Mouse (Mus musculus) thymus, postnatal 0 days (tissue): Measurements from ENCODE around the gene Timm10b. TPM values are rescaled to one million over a fixed set of nuclear protein-coding genes. Genes with fewer than 3 reads are reported as not detected.
A peak's percentile ranks its signal among the peaks of the same experiment; 100 is the strongest.

Experiments used
- DNase-seq: peaks from one replicate; pipeline ENCODE4 v3.0.0-alpha.2; 2015; ENCODE audit warnings: low spot score
- polyA plus RNA-seq: library from polyadenylated mRNA; unstranded; fragments of >200 nt; fragmentation: Nextera tagmentation; extraction: Ambion mirVana; gene quantifications from 2 replicates; pipeline ENCODE4 v1.2.1, GENCODE M21; 2015

Timm10b gene
- 273 and 277 TPM in 2 replicates for polyA plus RNA-seq

- DNase-seq = no peak
Observed at GRCm38 (mm10) chr7:105639756-105640155, at the start of gene Timm10b. Gene Timm10b (plus strand): TSS chr7:105640056.

- no peak for DNase-seq
Observed at GRCm38 (mm10) chr7:105590097-105590496, 49.8 kb upstream of the Timm10b start.

GRCm38 (mm10) chr7:105602860-105603623 lies 36.8 kb upstream of the Timm10b start:
- DNase-seq = peak; percentile 34

DNA sequence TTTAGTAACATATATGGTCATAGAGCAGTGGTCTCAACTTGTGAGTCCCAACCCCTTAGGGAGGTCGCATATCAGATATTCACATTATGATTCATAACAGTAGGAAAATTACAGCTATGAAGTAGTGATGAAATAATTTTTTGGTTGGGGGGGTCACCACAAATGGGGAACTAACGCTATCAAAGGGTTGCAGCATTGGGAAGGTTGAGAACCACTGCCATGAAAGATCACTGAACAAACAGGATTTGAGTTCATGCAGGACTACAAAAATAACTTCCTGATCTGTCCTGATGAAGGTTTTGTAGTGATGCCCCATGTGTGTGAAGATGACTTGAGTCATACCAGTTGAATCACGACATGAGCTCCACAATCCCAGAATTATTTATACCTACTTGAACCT lies 31.4 kb upstream of the Timm10b start:
- no peak for DNase-seq

GRCm38 (mm10) chr7:105611767-105612166 lies 28.1 kb upstream of the Timm10b start:
- DNase-seq = no peak

DNA sequence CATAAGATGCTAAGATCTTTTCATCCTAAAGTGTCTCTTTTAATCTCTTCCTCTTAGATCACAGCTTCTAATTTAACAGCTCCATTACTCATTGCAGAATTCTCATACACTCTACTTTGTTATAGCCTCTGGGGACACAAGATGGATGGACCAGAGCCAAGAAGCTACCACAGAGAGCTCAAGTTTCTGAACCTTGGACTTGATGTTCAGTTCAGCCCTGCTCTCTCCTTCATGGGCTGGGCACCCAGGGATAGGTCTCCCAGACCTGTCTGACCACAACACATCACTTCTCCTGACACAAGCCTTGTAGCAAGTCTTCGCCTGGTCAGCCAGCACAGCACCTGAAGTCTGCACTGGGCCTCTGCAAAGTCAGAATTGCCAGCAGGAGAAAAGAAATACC lies 25.5 kb upstream of the Timm10b start:
- DNase-seq = no peak

- DNase-seq = no peak
Observed at GRCm38 (mm10) chr7:105615720-105616119, 24.1 kb upstream of the Timm10b start.

- DNase-seq = no peak
Observed at GRCm38 (mm10) chr7:105616561-105616960, 23.3 kb upstream of the Timm10b start.

- DNase-seq = no peak
Observed at GRCm38 (mm10) chr7:105617810-105618209, 22.0 kb upstream of the Timm10b start.

DNA sequence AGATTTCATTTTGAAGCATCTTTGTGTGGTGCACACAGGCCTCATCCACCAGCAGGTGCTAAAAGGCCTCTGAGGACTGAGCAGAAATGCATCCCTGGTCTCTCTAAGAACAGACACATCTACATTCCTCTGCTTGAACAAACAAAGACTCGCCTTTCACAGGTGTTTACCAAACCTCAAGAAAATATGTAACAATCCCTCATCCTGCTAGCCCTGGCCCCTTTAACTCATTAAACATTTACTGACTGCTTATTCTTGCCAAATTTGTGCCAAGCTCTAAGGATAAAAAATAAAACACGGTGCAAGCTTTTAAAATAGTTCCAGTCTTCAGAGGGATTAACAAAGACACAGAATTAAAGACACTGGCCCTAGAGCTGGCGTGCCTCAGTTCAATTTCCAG lies 20.2 kb upstream of the Timm10b start:
- DNase-seq = no peak

DNA sequence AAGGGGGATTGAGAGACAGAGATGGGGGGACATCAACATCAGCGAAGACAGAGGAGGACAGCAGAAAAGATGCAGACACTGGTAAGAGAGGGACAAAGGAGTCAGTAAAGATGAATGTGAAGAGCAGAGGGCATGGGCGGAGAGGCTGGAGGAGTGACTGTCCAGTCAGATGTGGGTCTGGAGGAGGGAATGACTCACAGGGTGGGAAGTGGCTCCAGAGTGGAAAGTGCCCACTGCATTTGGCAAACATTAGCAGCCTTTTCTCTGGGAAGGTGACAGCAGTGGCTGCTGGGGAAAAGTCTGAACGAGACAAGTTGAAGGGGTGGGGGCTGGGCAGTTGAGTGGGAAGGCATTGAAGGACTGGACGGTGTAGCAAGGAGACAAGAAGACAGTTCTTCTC lies 18.8 kb upstream of the Timm10b start:
- DNase-seq = no peak

DNA sequence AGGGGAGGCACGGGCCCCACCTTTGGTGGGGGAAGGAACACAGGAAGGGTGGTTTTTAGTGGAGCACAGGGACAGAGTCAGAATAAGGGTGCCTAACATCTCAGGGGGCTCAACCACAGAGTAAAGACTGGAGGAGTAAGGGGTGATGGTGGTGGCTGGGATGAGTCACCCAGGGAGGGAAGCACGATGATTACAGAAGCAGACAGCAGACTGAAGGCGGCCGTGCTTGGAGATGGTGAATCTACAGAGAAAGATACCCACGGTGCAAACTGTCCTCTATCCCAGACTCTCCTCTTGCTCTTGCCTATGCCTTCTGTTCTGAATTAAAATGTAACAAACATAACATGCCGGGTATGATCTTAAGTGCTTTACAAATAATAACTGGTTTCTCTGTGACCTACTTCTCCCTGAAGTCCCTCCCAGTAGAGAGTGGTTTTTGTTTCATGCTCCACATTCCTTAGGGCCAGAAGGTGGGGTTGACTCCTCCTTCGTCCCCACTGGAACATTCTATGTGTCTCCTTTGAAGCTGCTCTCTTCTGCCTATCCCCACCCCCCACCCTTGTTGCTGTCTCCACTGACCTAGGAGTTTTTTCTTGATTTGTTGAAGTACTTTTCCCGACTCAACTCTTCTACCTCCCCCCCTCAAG lies 18.1 kb upstream of the Timm10b start:
- no peak for DNase-seq

DNA sequence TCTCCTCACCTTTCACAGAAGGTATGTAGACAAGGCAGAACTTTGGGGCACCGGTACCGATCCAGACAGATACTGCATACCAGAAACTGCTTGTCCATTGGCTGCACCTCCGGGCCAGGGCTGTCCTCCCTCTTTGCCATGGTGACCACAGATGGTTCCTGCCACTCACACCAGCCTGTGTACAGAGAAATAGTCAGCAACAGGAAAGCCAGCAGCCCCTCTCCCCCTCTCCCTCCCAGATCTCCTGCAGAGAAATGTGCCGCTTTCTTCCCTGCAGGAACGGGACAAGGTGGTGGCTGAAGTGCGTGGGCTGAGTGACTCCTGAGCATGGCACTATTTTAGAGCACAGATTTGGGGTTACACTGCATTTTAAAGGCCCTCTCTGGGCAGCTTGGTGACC lies 14.5 kb upstream of the Timm10b start:
- no peak for DNase-seq

- no peak for DNase-seq
Observed at GRCm38 (mm10) chr7:105628633-105629032, 11.2 kb upstream of the Timm10b start.

GRCm38 (mm10) chr7:105632551-105632972 lies 7.3 kb upstream of the Timm10b start:
- DNase-seq = no peak

DNA sequence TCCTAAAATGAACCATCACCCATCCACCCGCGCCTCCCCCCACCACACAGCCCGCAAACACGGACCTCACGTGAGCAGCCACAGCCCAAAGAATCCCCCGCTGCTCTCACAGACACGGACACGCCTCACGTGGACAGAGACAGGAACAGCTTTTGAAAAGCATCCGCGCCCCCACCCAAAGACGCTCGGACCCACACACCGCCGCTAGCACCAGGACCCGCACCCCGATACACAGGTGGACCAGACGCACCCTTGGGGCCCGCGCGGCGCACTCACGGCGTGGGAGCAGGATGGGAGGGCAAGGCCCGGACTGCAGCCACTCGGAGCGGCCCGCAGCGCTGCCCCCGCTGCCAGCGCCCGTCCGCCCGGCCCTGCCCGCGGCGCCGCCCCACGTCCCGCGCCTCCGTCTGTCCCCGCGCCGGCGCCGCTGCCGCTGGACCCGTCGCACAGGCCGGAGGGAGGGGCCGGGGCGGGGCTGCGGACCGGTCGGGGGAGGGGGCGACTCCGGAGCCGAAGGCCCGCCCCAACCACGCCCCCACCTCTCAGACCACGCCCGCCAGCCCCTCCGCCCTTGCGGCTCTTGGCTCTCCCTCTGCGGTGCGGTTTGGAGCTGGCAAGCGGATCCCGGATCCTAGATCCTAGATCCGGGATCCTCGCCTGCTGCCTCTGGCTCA lies 6.6 kb upstream of the Timm10b start, which contains the start of gene Trim3:
Trim3 (minus strand) TSS at position 445 of the 674 bp plus-strand sequence.
- DNase-seq = peak; percentile 69

- DNase-seq = no peak
Observed at GRCm38 (mm10) chr7:105633801-105634135, 6.1 kb upstream of the Timm10b start.

GRCm38 (mm10) chr7:105634272-105634920 lies 5.5 kb upstream of the Timm10b start:
- no peak for DNase-seq

- DNase-seq = no peak
Observed at GRCm38 (mm10) chr7:105635726-105636125, 4.1 kb upstream of the Timm10b start.

GRCm38 (mm10) chr7:105638776-105639175 lies 1.1 kb upstream of the Timm10b start:
- DNase-seq = no peak

DNA sequence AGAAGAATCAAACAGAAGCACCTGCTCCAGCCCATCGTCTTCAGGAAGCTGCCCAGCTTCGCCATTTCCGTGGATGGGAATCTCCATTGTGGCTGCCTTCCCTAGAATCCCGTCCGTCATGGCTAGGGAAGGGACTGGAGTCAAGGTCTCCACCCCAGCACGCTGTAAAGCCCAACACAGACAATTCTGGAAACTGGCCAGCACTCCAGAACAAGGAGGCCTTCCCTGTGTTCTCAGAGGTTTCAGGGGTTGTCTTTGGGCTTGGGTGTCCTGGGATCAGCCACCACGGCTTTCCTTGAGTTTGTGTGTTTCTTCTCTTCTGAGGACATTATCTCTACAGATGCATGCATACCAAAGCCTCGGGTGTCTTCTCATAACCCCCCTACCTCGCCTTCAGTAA lies 552 bp upstream of the Timm10b start:
- no peak for DNase-seq
